Mouse (Mus musculus): ENCODE results near the gene Tmem63b. TPM values are rescaled to one million over a fixed set of nuclear protein-coding genes. Genes with fewer than 3 reads are reported as not detected.

Tmem63b gene
- polyA plus RNA-seq, 1 experiment = 112 TPM

GRCm38 (mm10) chr17:45695227-45696120 is 8.8 kb upstream of the Tmem63b start:
- H3K4me1 ChIP-seq (ENCODE audit: control insufficient read depth, insufficient read depth, low read length) = peaks cover 7% of the 10 kb centered on the region
- H3K9me3 ChIP-seq (replicated peaks; ENCODE audit: control insufficient read depth, insufficient read depth, low read length, poor library complexity, severe bottlenecking) = no peaks in the 10 kb centered on the region
- H3K27ac ChIP-seq (ENCODE audit: insufficient read depth, low read length) = peak overlapping the region; percentile 91
- TF ChIP-seq EP300 (IDR thresholded peaks at IDR 0.05; ENCODE audit: insufficient read depth, low read depth, low read length) = peak; percentile 73; the same call in 1 of the 2 replicates
- no peak for TF ChIP-seq CTCF (IDR thresholded peaks at IDR 0.05; ENCODE audit: low read depth, low read length)
- H3K27me3 ChIP-seq (ENCODE audit: control insufficient read depth, insufficient read depth, low read length, poor library complexity, severe bottlenecking) = no peaks in the 10 kb centered on the region
- peak overlapping the region; percentile 57 for H3K4me3 ChIP-seq (ENCODE audit: low read depth, low read length)
- H3K9ac ChIP-seq (ENCODE audit: low read depth, poor library complexity, severe bottlenecking) = peak overlapping the region; percentile 82
- no peaks in the 10 kb centered on the region for H3K36me3 ChIP-seq (ENCODE audit: control insufficient read depth, insufficient read depth, low read length, poor library complexity, severe bottlenecking)

GRCm38 (mm10) chr17:45693812-45694565 is 7.3 kb upstream of the Tmem63b start:
- Histone ChIP-seq H3K27me3 (ENCODE audit: control insufficient read depth, insufficient read depth, low read length, poor library complexity, severe bottlenecking) (no peaks in the 10 kb centered on the region), H3K4me1 (ENCODE audit: control insufficient read depth, insufficient read depth, low read length) (peaks cover 5% of the 10 kb centered on the region), H3K9ac (ENCODE audit: low read depth, poor library complexity, severe bottlenecking) (peak overlapping the region; percentile 82; the same call in 1 of the 2 replicates), H3K27ac (ENCODE audit: insufficient read depth, low read length) (no peak overlapping the region), H3K9me3 (replicated peaks; ENCODE audit: control insufficient read depth, insufficient read depth, low read length, poor library complexity, severe bottlenecking) (no peaks in the 10 kb centered on the region), H3K36me3 (ENCODE audit: control insufficient read depth, insufficient read depth, low read length, poor library complexity, severe bottlenecking) (no peaks in the 10 kb centered on the region), H3K4me3 (ENCODE audit: low read depth, low read length) (no peak overlapping the region)
- TF ChIP-seq CTCF (IDR thresholded peaks at IDR 0.05; ENCODE audit: low read depth, low read length) = no peak
- no peak for TF ChIP-seq POLR2A (IDR thresholded peaks at IDR 0.05; ENCODE audit: insufficient read depth, low read length)

GRCm38 (mm10) chr17:45692159-45692558 is 5.5 kb upstream of the Tmem63b start:
- H3K4me3 ChIP-seq (ENCODE audit: low read depth, low read length) = no peak overlapping the region
- H3K9ac ChIP-seq (ENCODE audit: low read depth, poor library complexity, severe bottlenecking) = no peak overlapping the region
- no peaks in the 10 kb centered on the region for H3K27me3 ChIP-seq (ENCODE audit: control insufficient read depth, insufficient read depth, low read length, poor library complexity, severe bottlenecking)
- H3K36me3 ChIP-seq (ENCODE audit: control insufficient read depth, insufficient read depth, low read length, poor library complexity, severe bottlenecking) = no peaks in the 10 kb centered on the region
- H3K27ac ChIP-seq (ENCODE audit: insufficient read depth, low read length) = no peak overlapping the region
- TF ChIP-seq POLR2A (IDR thresholded peaks at IDR 0.05; ENCODE audit: insufficient read depth, low read length) (no peak), CTCF (IDR thresholded peaks at IDR 0.05; ENCODE audit: low read depth, low read length) (no peak), EP300 (IDR thresholded peaks at IDR 0.05; ENCODE audit: insufficient read depth, low read depth, low read length) (no peak)
- peaks cover 5% of the 10 kb centered on the region for H3K4me1 ChIP-seq (ENCODE audit: control insufficient read depth, insufficient read depth, low read length)
- H3K9me3 ChIP-seq (replicated peaks; ENCODE audit: control insufficient read depth, insufficient read depth, low read length, poor library complexity, severe bottlenecking) = no peaks in the 10 kb centered on the region

- Histone ChIP-seq H3K27ac (ENCODE audit: insufficient read depth, low read length) (no peak overlapping the region), H3K9me3 (replicated peaks; ENCODE audit: control insufficient read depth, insufficient read depth, low read length, poor library complexity, severe bottlenecking) (no peaks in the 10 kb centered on the region), H3K27me3 (ENCODE audit: control insufficient read depth, insufficient read depth, low read length, poor library complexity, severe bottlenecking) (no peaks in the 10 kb centered on the region), H3K4me3 (ENCODE audit: low read depth, low read length) (no peak overlapping the region), H3K4me1 (ENCODE audit: control insufficient read depth, insufficient read depth, low read length) (peaks cover 4% of the 10 kb centered on the region), H3K36me3 (ENCODE audit: control insufficient read depth, insufficient read depth, low read length, poor library complexity, severe bottlenecking) (no peaks in the 10 kb centered on the region), H3K9ac (ENCODE audit: low read depth, poor library complexity, severe bottlenecking) (no peak overlapping the region)
- TF ChIP-seq EP300 (IDR thresholded peaks at IDR 0.05; ENCODE audit: insufficient read depth, low read depth, low read length) (no peak), CTCF (IDR thresholded peaks at IDR 0.05; ENCODE audit: low read depth, low read length) (no peak), POLR2A (IDR thresholded peaks at IDR 0.05; ENCODE audit: insufficient read depth, low read length) (no peak)
Measured at GRCm38 (mm10) chr17:45690044-45690443, 3.3 kb upstream of the Tmem63b start.

GRCm38 (mm10) chr17:45689120-45689519 is 2.4 kb upstream of the Tmem63b start:
- H3K27ac ChIP-seq (ENCODE audit: insufficient read depth, low read length) = no peak overlapping the region
- no peak overlapping the region for H3K4me3 ChIP-seq (ENCODE audit: low read depth, low read length)
- H3K4me1 ChIP-seq (ENCODE audit: control insufficient read depth, insufficient read depth, low read length) = no peaks in the 10 kb centered on the region
- no peaks in the 10 kb centered on the region for H3K36me3 ChIP-seq (ENCODE audit: control insufficient read depth, insufficient read depth, low read length, poor library complexity, severe bottlenecking)
- no peaks in the 10 kb centered on the region for H3K9me3 ChIP-seq (replicated peaks; ENCODE audit: control insufficient read depth, insufficient read depth, low read length, poor library complexity, severe bottlenecking)
- no peak overlapping the region for H3K9ac ChIP-seq (ENCODE audit: low read depth, poor library complexity, severe bottlenecking)
- H3K27me3 ChIP-seq (ENCODE audit: control insufficient read depth, insufficient read depth, low read length, poor library complexity, severe bottlenecking) = no peaks in the 10 kb centered on the region
- TF ChIP-seq EP300 (IDR thresholded peaks at IDR 0.05; ENCODE audit: insufficient read depth, low read depth, low read length) (no peak), CTCF (IDR thresholded peaks at IDR 0.05; ENCODE audit: low read depth, low read length) (no peak), POLR2A (IDR thresholded peaks at IDR 0.05; ENCODE audit: insufficient read depth, low read length) (no peak)

Data from ES-Bruce4 (cell line).